Mouse (Mus musculus) thymus, adult 2 months (tissue): ENCODE data around the gene Kiss1r. TPM values are rescaled to one million over a fixed set of nuclear protein-coding genes. Genes with fewer than 3 reads are reported as not detected.

ENCODE experiments used
- DNase-seq: peaks from one replicate; pipeline ENCODE4 v3.0.0; 2021
- H3K27ac ChIP-seq: fragments of 200-500 bp; 2 replicates; pipeline ENCODE4 v1.5.1; 2012; ENCODE audit warnings: low read length, control low read depth; ENCODE audit not compliant: control insufficient read depth, insufficient read depth
- H3K27me3 ChIP-seq: fragments of 200-500 bp; 2 replicates; pipeline ENCODE4 v1.6.1; 2012; ENCODE audit warnings: mild to moderate bottlenecking, low read length, moderate library complexity, mixed read lengths; ENCODE audit not compliant: control insufficient read depth, insufficient read depth
- H3K36me3 ChIP-seq: fragments of 200-500 bp; 2 replicates; pipeline ENCODE4 v1.6.1; 2012; ENCODE audit warnings: mild to moderate bottlenecking, low read length, moderate library complexity; ENCODE audit not compliant: control insufficient read depth, insufficient read depth
- H3K4me1 ChIP-seq: fragments of 200-500 bp; replicated peaks from 2 replicates; pipeline ENCODE4 v1.6.1; 2012; ENCODE audit warnings: low read length; ENCODE audit not compliant: control insufficient read depth, insufficient read depth
- H3K4me3 ChIP-seq: fragments of 200-500 bp; 2 replicates; pipeline ENCODE4 v1.5.1; 2012; ENCODE audit warnings: mild to moderate bottlenecking, low read length, control low read depth, moderate library complexity; ENCODE audit not compliant: control insufficient read depth, insufficient read depth
- CTCF ChIP-seq: fragments of 200-500 bp; IDR thresholded peaks from 2 replicates; pipeline ENCODE4 v1.5.1; 2012; ENCODE audit warnings: mild to moderate bottlenecking, control low read depth, low read length, moderate library complexity, borderline replicate concordance; ENCODE audit not compliant: control insufficient read depth, poor library complexity, insufficient read depth; ENCODE audit errors: extremely low read depth
- POLR2A ChIP-seq: fragments of 200-500 bp; IDR thresholded peaks from 2 replicates; pipeline ENCODE4 v1.6.1; 2012; ENCODE audit warnings: mild to moderate bottlenecking, low read length, control low read depth, moderate library complexity; ENCODE audit not compliant: control insufficient read depth, poor library complexity, insufficient read depth; ENCODE audit errors: extremely low read depth
- WGBS: fragments of 180-500 bp; shearing (Covaris S2); methylation state at CpG from one replicate; pipeline ENCODE4 v1.1.7; 2018; 5-methylcytosine and 5-hydroxymethylcytosine counted together
- polyA plus RNA-seq: library from polyadenylated mRNA; depleted of rRNA; stranded (reverse); fragments of >200 nt; gene quantifications from 2 replicates; pipeline ENCODE4 v1.2.3, GENCODE M21; 2012

Gene Kiss1r
- polyA plus RNA-seq, 1 experiment = 5.8 TPM

DNA sequence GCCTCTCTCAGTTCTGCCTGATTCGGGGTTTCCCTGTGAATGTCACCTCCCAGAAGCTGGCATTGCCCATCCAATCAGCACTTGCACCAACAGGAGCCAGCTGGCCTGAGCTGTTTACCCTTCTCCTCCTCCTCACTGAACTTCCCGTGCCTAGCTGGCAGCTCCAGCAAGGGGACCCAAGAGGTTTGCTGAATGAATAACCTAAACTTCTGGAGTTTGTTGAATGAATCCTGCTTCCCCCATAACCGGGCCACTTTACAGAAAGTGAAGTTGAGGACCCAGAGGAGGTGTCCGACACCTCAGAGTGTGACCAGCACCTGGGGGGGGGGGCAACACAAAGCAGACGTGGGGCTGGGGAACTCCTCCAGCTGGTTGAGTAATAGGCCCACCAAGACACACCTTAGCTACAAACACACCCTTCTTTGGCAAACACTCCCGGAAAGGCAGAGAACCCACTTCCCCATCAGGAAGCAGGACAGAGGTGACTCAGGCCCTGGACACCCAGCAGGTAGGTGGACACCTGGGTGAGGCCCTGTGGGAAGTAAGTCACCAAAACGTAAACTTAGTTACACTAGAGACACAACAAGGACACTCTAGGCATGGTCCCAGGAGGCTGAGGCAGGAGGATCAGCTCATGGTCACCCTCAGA, 1.7 kb upstream of the Kiss1r start:
- no peak for TF ChIP-seq POLR2A
- no peak for TF ChIP-seq CTCF
- no peak for DNase-seq
- Histone ChIP-seq H3K27me3 (no peaks in the 10 kb centered on the region; the same call in 1 of the 2 replicates), H3K36me3 (no peaks in the 10 kb centered on the region), H3K4me3 (no peak overlapping the region), H3K27ac (no peak overlapping the region), H3K4me1 (peaks cover 28% of the 10 kb centered on the region)
- 65% methylated on average over 7 of the region's 7 CpGs for WGBS

DNA sequence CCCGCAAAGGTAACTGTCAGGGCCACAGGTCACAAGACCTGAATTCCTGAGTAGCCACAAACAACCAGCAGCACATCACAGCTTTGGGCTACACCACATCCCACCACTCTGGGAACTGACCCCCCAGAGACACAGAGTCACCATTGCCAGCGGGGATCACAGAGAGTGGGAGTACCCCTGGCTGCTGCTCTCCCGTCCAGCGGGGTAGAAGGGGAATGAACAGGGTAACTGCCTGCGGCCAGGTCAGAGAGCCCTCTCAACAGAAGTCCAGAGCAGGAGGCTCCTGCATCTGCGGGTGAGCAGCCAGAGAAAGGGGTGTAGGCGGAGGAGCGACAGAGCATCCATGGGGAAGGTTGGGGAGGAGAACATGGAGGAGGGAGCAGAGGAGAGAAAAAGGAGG, 690 bp upstream of the Kiss1r start:
- TF ChIP-seq CTCF = no peak
- no peak for TF ChIP-seq POLR2A
- Histone ChIP-seq H3K27ac (no peak overlapping the region), H3K36me3 (no peaks in the 10 kb centered on the region), H3K4me1 (peaks cover 36% of the 10 kb centered on the region), H3K4me3 (peak overlapping the region; percentile 97), H3K27me3 (no peaks in the 10 kb centered on the region; the same call in 1 of the 2 replicates)
- WGBS = 35% methylated on average over 8 of the region's 8 CpGs
- DNase-seq = no peak

DNA sequence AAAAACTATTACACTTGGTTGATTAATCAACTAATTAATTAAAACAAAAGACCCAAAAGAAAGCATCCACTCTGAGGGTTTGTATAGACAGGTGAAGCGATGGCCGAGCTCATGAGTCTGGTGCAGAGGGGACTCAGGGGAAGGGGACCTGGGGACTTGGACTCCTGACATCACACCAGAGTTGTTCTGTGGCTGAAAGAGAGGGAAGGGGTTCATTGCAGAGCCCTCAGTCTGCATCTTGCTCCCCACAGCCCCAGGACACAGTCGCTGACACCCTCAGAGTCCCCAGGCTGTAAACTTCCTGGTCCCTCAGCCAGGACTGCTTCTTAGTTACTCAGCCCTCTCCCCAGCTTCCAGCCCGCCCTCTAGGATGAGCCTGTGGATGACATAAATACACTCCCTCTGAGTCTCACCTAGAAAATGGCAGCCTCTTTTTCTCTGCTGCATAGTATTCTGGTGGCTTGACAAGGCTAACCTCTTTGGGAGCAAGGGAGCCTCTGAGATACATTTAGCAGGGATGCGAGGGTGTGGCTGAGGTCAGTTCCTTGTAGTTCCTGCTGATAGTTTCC, 845 bp downstream of the Kiss1r start:
- 87% methylated on average over 5 of the region's 5 CpGs for WGBS
- no peak for DNase-seq
- Histone ChIP-seq H3K27ac (no peak overlapping the region), H3K4me3 (no peak overlapping the region), H3K27me3 (no peaks in the 10 kb centered on the region; the same call in 1 of the 2 replicates), H3K4me1 (peaks cover 36% of the 10 kb centered on the region), H3K36me3 (no peaks in the 10 kb centered on the region)
- TF ChIP-seq POLR2A (no peak), CTCF (no peak)

DNA sequence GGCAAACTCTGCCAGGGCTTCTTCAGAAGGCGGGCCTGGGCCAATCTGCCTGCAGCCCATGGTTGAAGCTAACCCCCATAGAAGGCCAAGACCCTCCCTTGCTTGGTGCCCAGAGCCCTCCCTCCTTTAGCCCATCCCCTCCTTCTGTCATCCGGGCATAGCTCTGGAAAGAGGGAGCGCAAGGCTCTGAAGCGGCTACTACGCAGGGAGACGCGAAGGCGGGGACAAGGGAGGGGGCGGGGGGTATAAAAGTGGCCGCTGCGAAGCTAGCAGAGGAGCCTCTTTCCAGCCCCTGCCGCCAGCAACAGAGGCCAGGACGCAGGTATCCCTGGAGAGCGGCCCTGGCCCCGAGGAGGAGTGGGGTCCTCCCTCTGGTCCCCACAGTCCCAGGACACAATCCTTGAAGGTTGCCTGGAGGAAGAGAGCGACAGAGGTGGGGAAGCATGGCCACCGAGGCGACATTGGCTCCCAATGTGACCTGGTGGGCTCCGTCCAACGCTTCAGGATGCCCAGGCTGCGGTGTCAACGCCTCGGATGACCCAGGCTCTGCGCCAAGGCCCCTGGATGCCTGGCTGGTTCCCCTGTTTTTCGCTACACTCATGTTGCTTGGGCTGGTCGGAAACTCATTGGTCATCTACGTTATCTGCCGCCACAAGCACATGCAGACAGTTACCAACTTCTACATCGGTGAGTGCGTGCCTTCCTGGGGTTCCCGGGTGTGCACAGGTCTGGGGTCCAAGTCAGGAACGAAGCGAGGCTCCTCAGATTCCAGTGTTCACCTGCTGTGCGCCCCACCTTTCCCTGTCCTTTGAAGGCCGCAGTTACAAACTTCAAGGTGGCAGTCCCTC, 1.7 kb downstream of the Kiss1r start:
- Histone ChIP-seq H3K4me3 (no peak overlapping the region), H3K27ac (no peak overlapping the region), H3K36me3 (no peaks in the 10 kb centered on the region), H3K27me3 (no peaks in the 10 kb centered on the region; the same call in 1 of the 2 replicates), H3K4me1 (peaks cover 39% of the 10 kb centered on the region)
- no peak for DNase-seq
- WGBS = 74% methylated on average over 35 of the region's 35 CpGs
- TF ChIP-seq POLR2A = no peak
- TF ChIP-seq CTCF = no peak

DNA sequence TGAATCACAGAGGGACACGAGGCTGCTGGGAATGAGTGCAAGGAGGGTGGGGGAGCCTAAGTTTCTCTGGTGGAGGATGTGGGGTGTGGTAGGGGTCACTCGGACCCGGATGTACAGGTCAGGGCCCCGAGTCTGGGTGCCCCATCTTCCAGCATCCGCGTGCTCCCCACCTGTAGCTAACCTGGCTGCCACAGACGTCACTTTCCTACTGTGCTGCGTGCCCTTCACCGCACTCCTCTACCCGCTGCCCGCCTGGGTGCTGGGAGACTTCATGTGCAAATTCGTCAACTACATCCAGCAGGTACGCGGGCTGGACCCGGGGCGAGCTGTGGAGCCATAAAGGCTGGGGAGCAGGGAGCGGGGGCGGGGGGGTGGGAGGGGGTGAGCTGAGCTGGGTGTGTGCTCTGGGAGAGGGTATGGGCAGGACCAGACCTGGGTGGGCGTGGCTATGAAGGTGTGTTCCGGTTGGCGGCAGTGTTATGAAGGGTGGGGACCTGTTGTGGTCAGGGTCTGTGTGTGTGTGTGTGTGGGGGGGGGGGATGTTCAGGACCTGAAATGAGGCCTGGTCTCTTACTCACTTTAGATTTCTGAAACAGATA, 2.6 kb downstream of the Kiss1r start:
- H3K36me3 ChIP-seq = no peaks in the 10 kb centered on the region
- TF ChIP-seq POLR2A (no peak), CTCF (no peak)
- DNase-seq = no peak
- H3K4me1 ChIP-seq = peaks cover 38% of the 10 kb centered on the region
- no peaks in the 10 kb centered on the region; the same call in 1 of the 2 replicates for H3K27me3 ChIP-seq
- no peak overlapping the region for H3K27ac ChIP-seq
- H3K4me3 ChIP-seq = no peak overlapping the region
- 42% methylated on average over 21 of the region's 21 CpGs for WGBS

DNA sequence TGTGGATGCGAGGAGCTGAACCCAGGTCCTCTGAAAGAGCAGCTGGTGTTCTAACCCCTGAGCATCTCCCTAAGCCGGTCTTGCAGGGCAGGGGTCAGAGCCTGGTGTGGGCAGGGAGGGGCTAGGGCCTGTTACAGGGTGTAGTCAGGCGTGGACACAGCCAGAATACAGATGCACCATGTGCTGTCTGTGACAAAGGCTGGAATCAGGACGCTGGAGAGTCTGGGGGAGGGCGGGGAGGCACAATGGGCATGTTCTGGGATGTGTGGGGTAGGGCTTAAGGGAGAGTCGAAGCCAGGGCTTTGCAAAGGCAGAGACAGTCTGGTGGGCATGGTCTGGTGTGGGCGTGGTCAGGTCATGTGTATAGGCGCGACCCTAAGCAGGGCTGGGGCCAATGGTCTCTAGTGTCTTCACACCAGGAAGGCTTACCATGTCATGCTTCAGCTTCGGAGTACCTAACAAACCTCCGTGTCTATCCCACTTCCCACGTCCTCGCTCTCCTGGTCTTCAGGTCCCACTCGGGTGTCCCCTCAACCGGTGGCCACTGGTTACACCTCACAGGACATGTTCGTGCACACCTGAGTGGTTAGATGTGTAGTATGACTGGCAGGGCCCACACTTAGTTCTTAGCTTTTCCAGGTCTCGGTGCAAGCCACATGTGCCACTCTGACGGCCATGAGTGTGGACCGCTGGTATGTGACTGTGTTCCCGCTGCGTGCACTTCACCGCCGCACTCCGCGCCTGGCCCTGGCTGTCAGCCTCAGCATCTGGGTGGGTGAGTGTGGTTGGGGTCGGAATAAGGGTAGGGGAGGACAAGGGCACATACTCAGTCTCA, 3.5 kb downstream of the Kiss1r start:
- no peaks in the 10 kb centered on the region for H3K36me3 ChIP-seq
- no peak overlapping the region for H3K4me3 ChIP-seq
- DNase-seq = no peak
- no peak for TF ChIP-seq POLR2A
- TF ChIP-seq CTCF = no peak
- no peak overlapping the region for H3K27ac ChIP-seq
- H3K4me1 ChIP-seq = peaks cover 28% of the 10 kb centered on the region
- WGBS = 58% methylated on average over 26 of the region's 26 CpGs
- H3K27me3 ChIP-seq = no peaks in the 10 kb centered on the region; the same call in 1 of the 2 replicates
